Mouse (Mus musculus) liver, adult 2 months (tissue): Measurements from ENCODE around the gene U2surp.
"Not testable (repeated sequence)": the region's sequence is repeated elsewhere in the genome, so short reads cannot be mapped to it uniquely, and the experiment has no call there.

Experiments
- CTCF ChIP-seq: fragments of 200-500 bp; IDR thresholded peaks from 2 replicates; pipeline ENCODE4 v1.5.1; 2011; ENCODE audit warnings: low read depth, low read length, control low read depth
- POLR2A ChIP-seq: fragments of 200-500 bp; IDR thresholded peaks from 2 replicates; pipeline ENCODE4 v1.6.1; 2011; ENCODE audit warnings: low read length, control low read depth; ENCODE audit not compliant: insufficient read depth; ENCODE audit errors: extremely low read depth

DNA sequence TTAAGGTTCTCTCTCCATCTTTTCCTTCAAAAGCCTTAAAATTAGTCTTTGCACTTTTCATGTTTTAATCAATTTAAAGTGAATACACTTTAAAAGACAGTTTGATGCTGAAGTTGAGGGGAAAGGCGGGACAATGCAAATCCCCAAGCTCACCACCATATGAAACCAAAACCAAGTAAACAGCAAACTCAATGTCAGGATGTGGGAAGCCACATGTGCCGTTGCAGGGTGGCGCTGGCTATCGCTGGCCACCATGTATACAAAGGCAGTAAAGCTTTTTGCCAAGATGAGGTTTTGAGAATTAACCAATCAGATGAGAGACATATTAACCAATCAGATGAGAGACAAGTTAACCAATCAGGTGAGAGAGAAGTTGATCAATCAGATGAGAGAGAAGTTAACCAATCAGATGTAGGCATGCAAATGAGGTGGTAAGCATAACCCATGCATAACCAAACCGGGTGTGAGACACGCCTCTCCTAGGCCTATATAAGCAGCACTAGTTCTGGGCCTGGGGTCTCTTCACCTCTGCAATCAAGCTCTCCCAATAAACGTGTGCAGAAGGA, 42.7 kb downstream of the U2surp start:
- not testable (repeated sequence) for TF ChIP-seq CTCF, POLR2A
